Mouse (Mus musculus): ENCODE measurements at regions not wholly inside any gene's neighbourhood (a gene's known extent, or its start where the extent isn't known, plus 50 kb on each side); places are given as distances from the start of the nearest gene placed in this dataset.

- DNase-seq (ENCODE audit: low read depth, low spot score), result no peak
- no peak overlapping the region for H3K9ac ChIP-seq (ENCODE audit: control insufficient read depth, low read depth, low read length, poor library complexity, severe bottlenecking)
- H3K9me3 ChIP-seq (replicated peaks; ENCODE audit: insufficient read depth, low read length), result no peaks in the 10 kb centered on the region
- TF ChIP-seq E2F4 (IDR thresholded peaks at IDR 0.05; ENCODE audit: borderline replicate concordance, low read depth, low read length), result no peak
- TF ChIP-seq CHD1 (IDR thresholded peaks at IDR 0.05; ENCODE audit: low read depth, low read length), result no peak
- TF ChIP-seq CTCF (IDR thresholded peaks at IDR 0.05 in 2 of 3, conservative IDR thresholded peaks at IDR 0.05 in 1 of 3; ENCODE audit: control insufficient read depth in 1 of 3, insufficient read depth in 1 of 3, low read depth in 2 of 3, low read length in 3 of 3, poor library complexity in 1 of 3, severe bottlenecking in 1 of 3), result no peak
- TF ChIP-seq MAFK (IDR thresholded peaks at IDR 0.05; ENCODE audit: borderline replicate concordance, low read depth, low read length), result no peak
- no peak for TF ChIP-seq ETS1 (IDR thresholded peaks at IDR 0.05; ENCODE audit: low read depth, low read length)
- TF ChIP-seq POLR2A (IDR thresholded peaks at IDR 0.05; ENCODE audit: control insufficient read depth in 1 of 2, insufficient read depth in 1 of 2, low read depth in 1 of 2, low read length in 2 of 2, poor library complexity in 1 of 2), result no peak
- TF ChIP-seq ZKSCAN1 (IDR thresholded peaks at IDR 0.05; ENCODE audit: low read depth, low read length), result no peak
- no peak for TF ChIP-seq TBP (IDR thresholded peaks at IDR 0.05; ENCODE audit: low read depth, low read length)
- no peak for TF ChIP-seq RAD21 (IDR thresholded peaks at IDR 0.05; ENCODE audit: low read depth, low read length)
- no peak for TF ChIP-seq MEF2A (IDR thresholded peaks at IDR 0.05; ENCODE audit: extremely low read depth, insufficient replicate concordance, low read depth, low read length, poor library complexity, severe bottlenecking)
- no peak for TF ChIP-seq TCF12 (IDR thresholded peaks at IDR 0.05; ENCODE audit: low read depth, low read length)
- no peak for TF ChIP-seq MAZ (IDR thresholded peaks at IDR 0.05; ENCODE audit: low read depth, low read length)
- no peak for TF ChIP-seq NELFE (IDR thresholded peaks at IDR 0.05; ENCODE audit: low read depth, low read length)
- TF ChIP-seq ELF1 (IDR thresholded peaks at IDR 0.05; ENCODE audit: low read depth, low read length), result no peak
- TF ChIP-seq MYB (IDR thresholded peaks at IDR 0.05; ENCODE audit: low read depth, low read length), result no peak
- no peak for TF ChIP-seq KAT2A (conservative IDR thresholded peaks at IDR 0.05; ENCODE audit: low read depth, low read length)
- TF ChIP-seq MXI1 (IDR thresholded peaks at IDR 0.05; ENCODE audit: low read depth, low read length), result no peak
- TF ChIP-seq EP300 (IDR thresholded peaks at IDR 0.05; ENCODE audit: low read depth in 1 of 2, low read length in 2 of 2), result no peak
- no peak for TF ChIP-seq CHD2 (IDR thresholded peaks at IDR 0.05; ENCODE audit: low read length)
- H3K27me3 ChIP-seq (ENCODE audit: control insufficient read depth in 1 of 2, insufficient read depth in 2 of 2, low read length in 2 of 2), result no peaks in the 10 kb centered on the region
- H3K79me2 ChIP-seq (ENCODE audit: control insufficient read depth, insufficient read depth, low read length, poor library complexity), result no peaks in the 10 kb centered on the region
- no peaks in the 10 kb centered on the region for H3K36me3 ChIP-seq (ENCODE audit: control insufficient read depth in 1 of 2, insufficient read depth in 2 of 2, low read length in 2 of 2)
- no peak overlapping the region for H3K4me3 ChIP-seq (ENCODE audit: control insufficient read depth in 1 of 2, insufficient read depth in 1 of 2, low read depth in 2 of 2, low read length in 2 of 2)
- no peaks in the 10 kb centered on the region for H3K4me1 ChIP-seq (ENCODE audit: control insufficient read depth in 1 of 2, insufficient read depth in 2 of 2, low read length in 2 of 2)
- no peak overlapping the region for H3K27ac ChIP-seq (ENCODE audit: control insufficient read depth, low read depth, low read length)
Observed at GRCm38 (mm10) chr13:52295847-52296246, 235.2 kb downstream of the Diras2 start.

- no peak overlapping the region for H3K4me3 ChIP-seq (ENCODE audit: control insufficient read depth in 1 of 2, insufficient read depth in 1 of 2, low read depth in 2 of 2, low read length in 2 of 2)
- no peaks in the 10 kb centered on the region for H3K27me3 ChIP-seq (ENCODE audit: control insufficient read depth in 1 of 2, insufficient read depth in 2 of 2, low read length in 2 of 2)
- H3K36me3 ChIP-seq (ENCODE audit: control insufficient read depth in 1 of 2, insufficient read depth in 2 of 2, low read length in 2 of 2), result no peaks in the 10 kb centered on the region
- no peaks in the 10 kb centered on the region for H3K79me2 ChIP-seq (ENCODE audit: control insufficient read depth, insufficient read depth, low read length, poor library complexity)
- DNase-seq (ENCODE audit: low read depth, low spot score), result no peak
- no peak overlapping the region for H3K9ac ChIP-seq (ENCODE audit: control insufficient read depth, low read depth, low read length, poor library complexity, severe bottlenecking)
- TF ChIP-seq HCFC1 (IDR thresholded peaks at IDR 0.05; ENCODE audit: low read depth, low read length) (no peak), ZKSCAN1 (IDR thresholded peaks at IDR 0.05; ENCODE audit: low read depth, low read length) (no peak), RAD21 (IDR thresholded peaks at IDR 0.05; ENCODE audit: low read depth, low read length) (no peak), TAL1 (IDR thresholded peaks at IDR 0.05; ENCODE audit: low read length) (no peak), JUND (IDR thresholded peaks at IDR 0.05; ENCODE audit: low read depth, low read length) (no peak), GABPA (IDR thresholded peaks at IDR 0.05; ENCODE audit: low read depth, low read length) (no peak), MYC (IDR thresholded peaks at IDR 0.05; ENCODE audit: low read depth, low read length) (no peak), USF1 (IDR thresholded peaks at IDR 0.05; ENCODE audit: low read depth, low read length) (no peak), MAZ (IDR thresholded peaks at IDR 0.05; ENCODE audit: low read depth, low read length) (no peak), MYB (IDR thresholded peaks at IDR 0.05; ENCODE audit: low read depth, low read length) (no peak), SMC3 (IDR thresholded peaks at IDR 0.05; ENCODE audit: low read depth, low read length) (no peak), NRF1 (IDR thresholded peaks at IDR 0.05; ENCODE audit: insufficient read depth, low read depth, low read length, poor library complexity, severe bottlenecking) (no peak), CHD1 (IDR thresholded peaks at IDR 0.05; ENCODE audit: low read depth, low read length) (no peak), POLR2AphosphoS5 (IDR thresholded peaks at IDR 0.05; ENCODE audit: borderline replicate concordance, low read depth, low read length) (no peak)
- H3K9me3 ChIP-seq (replicated peaks; ENCODE audit: insufficient read depth, low read length), result no peaks in the 10 kb centered on the region
- no peaks in the 10 kb centered on the region for H3K4me1 ChIP-seq (ENCODE audit: control insufficient read depth in 1 of 2, insufficient read depth in 2 of 2, low read length in 2 of 2)
- no peak overlapping the region for H3K27ac ChIP-seq (ENCODE audit: control insufficient read depth, low read depth, low read length)
Observed at GRCm38 (mm10) chr13:52296541-52297276, 234.4 kb downstream of the Diras2 start.

Data from MEL (cell line).